Mouse (Mus musculus): Measurements from ENCODE around the gene 4933414I15Rik. TPM values are rescaled to one million over a fixed set of nuclear protein-coding genes. Genes with fewer than 3 reads are reported as not detected.

The 4933414I15Rik gene
- not detected in 2 replicates for total RNA-seq (2021)
- long read RNA-seq, result 0 reads

DNA sequence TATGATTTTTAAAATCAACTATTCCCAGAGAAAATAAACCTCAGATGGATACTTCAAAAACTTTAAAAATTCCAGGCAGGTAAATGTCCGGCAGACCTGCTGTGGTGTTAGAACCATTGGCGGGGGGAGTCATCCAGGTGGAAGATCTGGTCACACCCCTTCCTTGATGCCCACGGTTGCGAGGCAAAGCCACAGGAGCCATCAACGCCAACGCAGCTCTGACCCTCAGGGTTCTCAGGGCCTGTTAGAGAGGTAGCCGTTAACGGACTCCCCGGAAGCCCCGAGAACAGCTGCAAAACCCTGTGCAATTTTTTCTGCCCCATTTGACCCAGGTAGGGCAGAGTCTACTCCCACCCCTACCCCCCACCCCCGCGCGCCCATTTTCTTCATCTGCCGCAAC lies at the start of gene 4933414I15Rik:
Gene 4933414I15Rik, minus strand, starts transcription at position 260 of the 400 bp plus-strand sequence.
- no peak for DNase-seq

DNA sequence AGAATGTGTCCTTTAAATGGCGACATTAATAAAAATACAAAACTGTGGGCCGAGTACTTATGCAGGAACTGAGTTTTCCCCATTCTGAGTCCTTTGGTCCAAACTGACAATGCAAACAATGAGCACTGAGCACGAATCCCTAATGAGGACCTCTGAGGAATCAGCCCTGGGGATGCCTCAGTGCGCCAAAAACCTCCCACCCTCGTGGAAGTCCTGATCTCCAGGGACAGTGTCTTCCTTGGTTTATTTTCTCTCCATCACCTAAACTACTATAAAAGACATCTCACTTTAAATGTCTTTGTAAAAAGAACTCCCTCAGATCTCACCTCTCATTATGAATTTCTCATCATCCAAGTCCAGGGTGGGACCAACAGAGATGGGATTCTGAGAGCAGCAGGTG lies 38.1 kb upstream of the 4933414I15Rik start, which contains the start of gene Olfr1377:
Gene Olfr1377, plus strand, starts transcription at position 301 of the 400 bp plus-strand sequence.
- DNase-seq, result no peak

DNA sequence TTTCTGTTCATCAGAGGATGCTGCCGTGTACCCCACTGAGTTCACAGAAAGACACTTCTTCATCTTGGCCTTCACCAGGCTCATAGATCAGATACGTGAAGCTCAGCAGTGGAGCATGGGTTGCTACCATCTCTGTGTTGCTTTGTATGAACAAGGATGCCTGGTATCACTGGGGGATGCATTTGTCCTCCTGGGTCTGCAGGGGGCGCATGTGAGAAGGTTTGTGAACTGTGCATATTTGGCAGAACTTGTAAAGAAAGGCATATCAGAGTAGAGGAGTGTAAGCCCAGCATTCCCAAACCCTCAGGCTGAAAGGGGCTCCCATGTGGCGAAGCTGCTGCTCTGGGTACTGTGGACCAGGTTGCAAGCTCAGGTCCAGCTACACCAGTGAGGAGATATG lies 33.7 kb upstream of the 4933414I15Rik start:
- peak; percentile 46 for DNase-seq

- no peak for DNase-seq
Measured at GRCm38 (mm10) chr11:50966230-50966629, 22.7 kb upstream of the 4933414I15Rik start, which contains the start of gene Olfr1378. Gene Olfr1378, plus strand, starts transcription at chr11:50966530.

DNA sequence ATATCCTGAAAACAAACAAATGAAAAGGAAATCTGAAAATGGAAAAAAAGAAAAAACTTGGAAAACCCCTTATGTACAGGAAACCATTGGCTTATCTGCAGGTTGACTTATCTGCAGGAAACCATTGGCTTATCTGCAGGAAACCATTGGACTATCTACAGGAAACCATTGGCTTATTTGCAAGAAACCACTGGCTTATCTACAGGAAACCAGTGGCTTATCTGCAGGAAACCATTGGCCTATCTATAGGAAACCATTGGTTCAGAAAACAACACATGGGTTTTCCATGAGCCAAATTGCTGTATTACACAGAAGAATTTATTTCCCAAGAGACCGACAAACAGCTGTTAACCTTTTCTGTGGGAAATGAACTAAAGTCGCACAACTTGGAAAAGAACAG lies 21.3 kb upstream of the 4933414I15Rik start:
- no peak for DNase-seq

GRCm38 (mm10) chr11:50953665-50954064 lies 10.1 kb upstream of the 4933414I15Rik start, which contains the start of gene Prop1:
Gene Prop1, minus strand, starts transcription at chr11:50953765.
- no peak for DNase-seq

DNA sequence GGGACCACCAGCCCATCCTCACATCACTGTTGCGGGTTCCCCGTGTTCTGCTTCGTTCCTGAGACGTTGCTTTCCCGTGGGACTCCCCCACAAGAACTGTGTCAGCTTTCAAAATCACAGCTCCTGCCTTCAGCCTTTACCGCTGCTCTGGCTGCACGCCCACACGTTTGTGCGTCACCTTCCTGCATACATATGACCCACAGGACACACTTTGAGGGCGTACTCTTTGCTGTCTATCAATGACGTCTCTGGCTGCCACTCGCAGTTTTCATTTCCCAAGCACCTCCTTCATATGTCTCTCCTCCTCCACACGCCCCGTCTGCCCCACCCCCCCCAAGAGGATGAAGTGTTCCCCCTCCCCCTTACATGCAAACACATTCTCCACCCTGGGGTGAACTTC lies 8.7 kb upstream of the 4933414I15Rik start:
- peak; percentile 30 for DNase-seq

DNA sequence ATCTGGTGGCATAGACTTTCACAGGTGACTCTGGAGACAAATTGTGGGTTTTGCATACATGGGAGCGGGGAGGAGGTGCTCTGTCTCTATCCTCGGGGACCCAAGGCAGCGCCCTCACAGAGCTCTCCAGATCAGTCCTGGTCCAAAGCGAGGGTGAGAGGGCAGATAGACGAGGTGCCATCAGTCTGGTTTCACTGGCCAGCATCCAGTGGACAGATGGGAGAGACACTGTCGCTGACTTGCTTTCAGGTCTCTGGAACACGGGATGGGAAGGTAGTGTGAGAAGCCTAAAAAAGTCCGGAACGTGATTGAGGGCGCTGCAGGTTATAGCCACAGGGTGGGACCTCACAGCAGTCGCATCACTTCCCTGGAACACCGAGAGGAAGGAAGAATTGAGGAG lies 1.2 kb downstream of the 4933414I15Rik start:
- DNase-seq, result no peak

DNA sequence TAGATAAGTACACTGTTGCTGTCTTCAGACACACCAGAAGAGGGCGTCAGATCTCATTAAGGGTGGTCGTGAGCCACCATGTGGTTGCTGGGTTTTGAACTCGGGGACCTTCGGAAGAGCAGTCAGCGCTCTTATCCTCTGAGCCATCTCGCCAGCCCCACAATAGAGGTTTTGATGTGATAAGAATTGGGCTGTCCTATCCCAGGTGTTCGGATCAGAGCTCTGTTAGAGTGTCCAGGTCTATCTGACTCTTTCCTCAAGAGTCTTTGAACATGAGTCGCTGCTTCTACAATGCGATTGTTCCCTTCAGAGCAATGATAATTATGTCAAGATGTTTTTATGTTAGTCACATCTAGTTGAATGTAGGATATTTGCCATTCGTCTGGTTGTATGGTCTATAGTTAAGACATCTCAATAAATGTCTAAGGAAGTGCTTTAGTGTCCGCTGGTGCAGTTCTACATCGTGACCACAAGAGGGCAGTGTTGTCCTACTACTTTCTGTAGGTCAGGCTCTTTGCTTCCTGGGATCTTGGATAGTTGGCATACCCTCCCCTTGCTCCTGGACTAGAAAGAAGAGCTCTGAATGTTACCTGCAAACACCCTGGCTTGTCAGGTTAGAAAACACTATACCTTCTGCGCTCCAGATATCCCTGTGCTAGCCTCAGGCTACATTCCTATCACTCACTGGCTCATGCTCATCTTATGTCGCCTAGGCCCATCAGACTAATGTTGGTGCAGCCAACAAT lies 3.8 kb downstream of the 4933414I15Rik start:
- DNase-seq, result no peak

- no peak for DNase-seq
Measured at GRCm38 (mm10) chr11:50938435-50938834, 5.1 kb downstream of the 4933414I15Rik start.

- DNase-seq, result no peak
Measured at GRCm38 (mm10) chr11:50932040-50932439, 11.5 kb downstream of the 4933414I15Rik start.

GRCm38 (mm10) chr11:50931451-50931866 lies 12.1 kb downstream of the 4933414I15Rik start, which contains the start of gene Zfp354b:
Gene Zfp354b, minus strand, starts transcription at chr11:50931633.
- DNase-seq, result peak; percentile 82

DNA sequence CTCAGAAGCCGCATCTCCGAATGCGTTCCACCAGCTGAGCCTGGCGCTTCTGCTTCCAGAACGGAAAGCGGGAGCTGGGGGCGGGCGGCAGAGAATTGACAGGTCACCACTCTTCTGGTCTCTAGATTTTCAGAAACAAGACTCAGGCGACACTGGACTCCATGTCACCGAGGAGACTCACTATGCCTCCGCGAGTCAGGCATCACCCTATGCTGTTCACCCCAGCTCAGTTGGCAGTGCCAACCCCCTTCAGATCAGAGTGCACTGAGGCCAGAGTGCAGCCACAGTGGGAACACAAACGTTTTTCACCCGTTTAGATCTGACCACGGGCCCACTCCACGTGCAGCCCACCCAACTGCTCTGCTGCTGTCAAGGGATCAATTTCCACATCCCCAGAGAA lies 12.5 kb downstream of the 4933414I15Rik start:
- DNase-seq, result peak; percentile 7

DNA sequence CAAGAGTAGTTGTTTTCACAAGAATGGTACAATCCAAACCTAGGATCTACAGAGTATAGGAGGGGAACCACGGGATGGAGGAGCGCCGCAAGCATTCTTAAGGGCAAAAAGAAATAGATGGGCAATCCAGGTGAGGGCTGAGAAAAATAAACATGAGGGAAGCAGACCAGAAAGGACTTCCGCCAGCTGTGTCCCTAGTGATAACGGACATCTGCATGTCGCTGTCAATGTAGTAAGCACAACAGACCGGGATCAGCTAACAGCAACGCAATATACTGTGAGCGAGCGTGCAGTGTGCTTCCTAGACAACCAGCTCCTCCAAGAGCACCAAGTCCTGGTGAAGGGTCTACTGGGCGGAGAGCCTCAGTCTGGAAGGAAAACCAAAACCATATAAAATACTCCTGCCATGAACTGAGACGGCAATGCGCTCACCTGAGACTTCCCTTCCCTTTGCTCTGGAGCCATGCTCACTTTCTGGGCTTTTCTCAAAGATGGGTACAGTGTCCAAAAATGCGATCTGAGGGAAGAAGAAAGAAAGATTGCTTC lies 13.0 kb downstream of the 4933414I15Rik start:
- DNase-seq, result no peak

GRCm38 (mm10) chr11:50915671-50916320 lies 27.8 kb downstream of the 4933414I15Rik start, which contains the start of gene Zfp2:
Gene Zfp2, minus strand, starts transcription at chr11:50916165.
- peak; percentile 91 for DNase-seq

DNA sequence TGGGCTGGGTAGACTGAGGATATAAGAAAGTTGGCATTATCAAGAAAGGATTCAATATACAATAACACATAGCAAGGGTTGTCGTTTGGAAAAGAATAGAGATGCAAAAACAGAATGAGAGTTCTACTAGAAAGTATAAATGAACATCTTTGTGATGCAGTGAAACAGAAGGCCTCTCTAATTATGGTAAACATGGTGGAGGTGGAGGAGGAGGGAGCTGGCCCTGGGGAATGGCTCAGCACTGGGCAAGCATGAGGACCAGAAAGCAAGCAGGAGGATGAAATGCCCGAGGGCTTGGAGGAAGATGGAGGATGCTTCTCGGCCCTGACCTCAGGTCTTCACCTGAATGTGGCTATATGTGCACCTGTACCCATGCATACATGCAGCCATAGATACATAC lies 29.1 kb downstream of the 4933414I15Rik start:
- DNase-seq, result no peak

DNA sequence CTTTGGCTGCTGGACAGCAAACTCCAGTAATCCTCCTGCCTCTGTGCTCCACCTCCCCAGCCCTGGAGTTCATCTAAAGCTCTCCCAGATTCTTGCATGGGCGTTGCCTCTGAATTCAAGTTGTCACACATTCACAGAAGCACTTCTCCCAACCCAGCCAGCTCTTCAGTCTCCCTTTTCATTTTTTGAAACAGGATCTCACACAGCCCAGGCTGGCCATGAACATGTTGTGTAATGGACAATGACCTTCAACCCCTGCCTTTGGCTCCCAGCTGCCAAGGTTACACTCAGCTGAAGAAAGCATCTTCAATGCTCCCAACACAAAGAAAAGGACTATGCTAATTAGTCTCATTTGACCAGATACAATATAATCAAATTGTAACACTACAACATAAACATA lies 30.3 kb downstream of the 4933414I15Rik start:
- DNase-seq, result no peak

DNA sequence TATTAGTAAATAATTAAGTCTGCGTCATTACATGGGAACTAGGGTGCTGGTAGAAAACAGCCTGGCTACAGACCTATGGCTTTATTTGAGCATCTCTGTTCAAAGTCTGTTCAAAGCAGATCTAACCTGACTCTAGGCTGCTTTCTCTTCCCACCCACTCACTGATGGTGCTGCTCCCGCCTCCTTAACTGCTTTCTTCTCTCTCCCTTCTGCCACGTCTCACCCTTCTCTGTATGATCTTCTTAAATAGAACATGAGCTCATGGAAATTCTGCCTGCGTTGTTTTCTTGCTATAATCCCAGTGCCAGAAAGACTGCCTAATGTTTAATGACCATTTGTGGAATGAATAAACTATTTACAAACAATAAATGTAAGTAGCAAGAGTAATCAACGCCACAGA lies 35.4 kb downstream of the 4933414I15Rik start:
- no peak for DNase-seq

DNA sequence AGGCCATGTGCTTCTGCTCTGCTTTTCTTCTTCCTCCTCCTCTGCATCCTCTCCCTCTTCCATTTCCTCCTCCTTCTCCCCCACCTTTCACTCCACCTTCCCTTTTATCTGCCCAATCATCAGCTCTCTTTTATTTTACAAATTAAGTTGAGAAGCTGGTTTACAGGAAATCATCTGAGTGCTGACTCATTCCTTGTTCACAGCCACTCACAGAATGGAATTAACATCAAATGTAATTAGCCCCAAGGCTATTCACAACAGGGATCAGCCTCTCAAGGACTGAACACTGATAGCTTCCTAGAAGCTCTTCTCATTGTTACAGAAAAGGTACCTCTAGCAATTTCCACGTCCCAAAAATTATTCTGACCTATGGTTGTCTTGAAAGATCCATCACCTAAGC lies 46.2 kb downstream of the 4933414I15Rik start:
- DNase-seq, result no peak

DNA sequence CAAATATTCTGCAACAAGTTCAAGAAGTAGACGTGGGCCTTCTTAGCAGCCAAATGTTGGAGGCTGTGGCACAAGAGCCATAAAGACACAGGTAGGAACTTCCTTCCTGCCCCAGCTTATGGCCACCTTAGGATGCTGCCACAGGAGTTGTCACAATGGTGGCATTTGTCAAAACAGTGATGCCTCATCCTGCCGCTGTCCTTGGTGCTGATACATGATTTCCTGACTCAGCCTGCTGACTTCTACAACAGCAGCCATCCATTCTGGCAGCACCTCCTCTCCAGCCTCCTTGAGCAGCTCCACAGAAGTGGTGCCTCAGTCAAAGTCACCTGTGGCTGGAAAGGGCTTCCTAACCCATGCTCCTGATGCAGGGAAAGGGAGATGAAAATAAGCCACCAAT lies 51.1 kb downstream of the 4933414I15Rik start:
- DNase-seq, result no peak
